Mouse (Mus musculus) splenic B cell, adult 2 months (primary cell): ENCODE results near the gene Klrg1.
A peak's percentile ranks its signal among the peaks of the same experiment; 100 is the strongest.

Experiments used
- DNase-seq: peaks from one replicate; pipeline ENCODE4 v3.0.0-alpha.2; 2011; ENCODE audit warnings: low read depth, low spot score
- H3K27me3 ChIP-seq: 2 replicates; pipeline ENCODE4 v1.6.1; 2012; ENCODE audit warnings: mild to moderate bottlenecking, low read length, moderate library complexity, mixed read lengths; ENCODE audit not compliant: control insufficient read depth, poor library complexity, insufficient read depth, severe bottlenecking
- H3K36me3 ChIP-seq: 2 replicates; pipeline ENCODE4 v1.6.1; 2012; ENCODE audit warnings: mild to moderate bottlenecking, low read length, moderate library complexity, mixed read lengths; ENCODE audit not compliant: control insufficient read depth, poor library complexity, insufficient read depth, severe bottlenecking

The Klrg1 gene

DNA sequence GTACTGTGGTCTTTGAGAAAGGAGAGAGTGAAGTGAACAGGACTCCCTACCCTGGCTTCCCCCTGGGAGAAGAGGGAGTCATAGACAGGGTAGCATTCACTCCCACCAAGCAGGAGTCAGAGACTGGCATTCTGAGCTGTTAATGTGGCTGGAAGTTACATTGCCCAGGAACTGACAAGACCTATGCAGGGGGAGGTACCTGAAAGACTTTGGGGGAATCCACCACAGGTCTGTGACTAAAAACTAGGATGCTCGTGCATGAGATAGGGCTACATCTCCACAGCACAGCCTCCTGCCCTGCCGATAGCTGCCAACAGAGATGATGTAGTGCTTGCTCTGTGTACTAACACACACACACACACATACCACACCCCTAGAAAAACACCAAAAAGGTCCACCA is 747 bp upstream of the Klrg1 start:
- DNase-seq, result no peak
- Histone ChIP-seq H3K36me3 (no peaks in the 10 kb centered on the region), H3K27me3 (no peaks in the 10 kb centered on the region)

GRCm38 (mm10) chr6:122276565-122276964 is 6.1 kb downstream of the Klrg1 start:
- no peak for DNase-seq
- no peaks in the 10 kb centered on the region for H3K27me3 ChIP-seq

DNA sequence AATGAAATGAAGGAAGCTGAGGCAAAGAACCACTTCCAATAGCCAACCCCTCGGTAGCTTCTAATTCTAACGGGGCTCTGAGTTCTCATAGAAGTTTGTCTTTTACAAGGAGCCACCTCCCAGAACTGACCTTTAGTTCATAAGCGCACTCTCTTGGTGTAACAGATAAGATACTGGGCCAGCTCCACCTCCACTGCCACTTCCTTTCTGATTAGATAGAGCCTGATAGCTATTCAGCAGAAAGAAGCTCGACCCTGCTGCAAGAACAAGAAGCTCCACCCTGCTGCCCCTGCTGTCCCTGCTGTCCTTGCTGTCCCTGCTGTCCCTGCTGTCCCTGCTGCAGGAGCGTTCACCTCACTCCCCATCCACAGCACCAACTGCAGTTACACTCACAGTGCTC is 8.1 kb downstream of the Klrg1 start:
- no peak for DNase-seq
- no peaks in the 10 kb centered on the region for H3K36me3 ChIP-seq
- no peaks in the 10 kb centered on the region for H3K27me3 ChIP-seq

More at GRCm38 (mm10) chr6:122276565-122276964, 6.1 kb downstream of the Klrg1 start:
- no peaks in the 10 kb centered on the region for H3K36me3 ChIP-seq

DNA sequence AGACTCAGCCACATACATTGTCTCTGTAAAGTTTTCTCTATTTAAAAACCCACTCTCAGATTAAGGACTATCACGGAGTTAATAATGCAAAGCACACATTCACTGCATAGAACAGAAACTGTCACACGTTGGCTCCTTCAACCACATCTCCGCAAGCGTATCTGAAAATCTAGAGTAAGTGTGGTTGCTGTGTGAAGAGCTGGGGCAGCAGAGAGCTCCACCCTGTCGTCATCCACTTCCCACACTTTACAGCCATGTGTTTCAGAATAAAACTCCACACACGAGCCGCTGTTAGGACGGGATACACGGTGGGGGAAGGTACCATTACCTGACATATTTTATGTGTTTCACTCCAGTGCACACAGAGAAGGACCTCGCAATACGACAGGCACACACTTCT is 12.5 kb downstream of the Klrg1 start:
- Histone ChIP-seq H3K27me3 (no peaks in the 10 kb centered on the region), H3K36me3 (no peaks in the 10 kb centered on the region)
- DNase-seq, result no peak

DNA sequence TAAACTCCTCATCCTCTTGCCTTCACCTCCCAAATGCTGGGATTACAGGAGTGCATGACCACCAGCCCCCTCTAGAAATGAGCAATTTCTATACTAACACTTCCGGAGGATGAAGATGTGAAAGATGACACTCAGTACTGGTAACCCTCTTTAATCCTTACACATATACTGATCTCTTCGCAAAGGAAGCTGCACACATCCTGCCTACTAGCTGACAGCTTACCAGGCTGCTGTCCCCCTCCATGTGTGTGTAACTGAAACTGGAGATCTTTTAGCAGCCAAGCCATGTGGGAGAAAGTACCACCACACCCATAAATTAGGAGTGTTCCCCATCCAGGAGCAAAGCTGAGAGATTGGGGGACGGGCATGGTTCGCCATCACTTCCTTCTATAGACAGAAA is 13.5 kb downstream of the Klrg1 start:
- Histone ChIP-seq H3K27me3 (no peaks in the 10 kb centered on the region), H3K36me3 (no peaks in the 10 kb centered on the region)
- no peak for DNase-seq

DNA sequence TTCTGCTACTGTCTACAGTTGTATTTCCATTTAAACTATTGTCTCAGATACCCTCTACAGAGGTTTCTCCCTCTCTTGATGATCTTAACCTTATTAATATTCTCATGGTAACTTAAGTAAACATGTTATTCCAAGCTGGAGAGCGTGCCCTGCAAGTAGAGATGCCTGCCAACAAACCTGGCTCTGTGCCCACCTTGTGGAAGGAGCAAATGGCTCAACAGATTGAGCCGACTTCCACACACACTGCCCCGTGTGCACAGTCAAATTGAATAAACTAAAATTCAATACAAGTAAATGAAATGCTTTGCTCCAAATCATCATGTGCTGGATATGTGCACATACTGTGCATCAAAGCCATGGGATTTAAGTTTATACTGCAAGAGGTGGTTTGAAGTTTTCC is 14.1 kb downstream of the Klrg1 start:
- no peaks in the 10 kb centered on the region for H3K36me3 ChIP-seq
- no peak for DNase-seq
- H3K27me3 ChIP-seq, result no peaks in the 10 kb centered on the region

GRCm38 (mm10) chr6:122262543-122262942 is 20.1 kb downstream of the Klrg1 start:
- Histone ChIP-seq H3K36me3 (no peaks in the 10 kb centered on the region), H3K27me3 (no peaks in the 10 kb centered on the region)
- DNase-seq, result no peak

- Histone ChIP-seq H3K27me3 (no peaks in the 10 kb centered on the region), H3K36me3 (no peaks in the 10 kb centered on the region)
- DNase-seq, result peak; percentile 3
These were observed 30.5 kb downstream of the Klrg1 start for GRCm38 (mm10) chr6:122252146-122252545.

GRCm38 (mm10) chr6:122250033-122250432 is 32.6 kb downstream of the Klrg1 start:
- Histone ChIP-seq H3K27me3 (no peaks in the 10 kb centered on the region), H3K36me3 (no peaks in the 10 kb centered on the region)
- DNase-seq, result no peak
